Mouse (Mus musculus) embryonic facial prominence, embryonic 11.5 days (tissue): ENCODE measurements around the gene Arhgef38. TPM values are rescaled to one million over a fixed set of nuclear protein-coding genes. Genes with fewer than 3 reads are reported as not detected.

Source experiments
- ATAC-seq: fragments of 200-750 bp; cut with Nextera tagmentation; replicated peaks from 2 replicates; pipeline ENCODE4 v1.8.0; 2017; ENCODE audit warnings: low read depth; ENCODE audit not compliant: insufficient number of reproducible peaks, low FRiP score, low TSS enrichment
- DNase-seq: peaks from one replicate; pipeline ENCODE4 v3.0.0-alpha.2; 2015; ENCODE audit warnings: low spot score
- H3K27ac ChIP-seq: fragments of 300-500 bp; sonication (generic); replicated peaks from 2 replicates; pipeline ENCODE4 v1.5.1; 2014; ENCODE audit warnings: mild to moderate bottlenecking, low read depth, low read length, control low read depth
- H3K27me3 ChIP-seq: fragments of 300-500 bp; sonication (generic); 2 replicates; pipeline ENCODE4 v1.6.1; 2014; ENCODE audit warnings: mild to moderate bottlenecking, low read length, moderate library complexity, mixed read lengths; ENCODE audit not compliant: control insufficient read depth, insufficient read depth
- H3K36me3 ChIP-seq: fragments of 300-500 bp; sonication (generic); replicated peaks from 2 replicates; pipeline ENCODE4 v1.6.1; 2014; ENCODE audit warnings: low read depth, mild to moderate bottlenecking, low read length, moderate library complexity, mixed read lengths; ENCODE audit not compliant: control insufficient read depth, insufficient read depth
- H3K4me1 ChIP-seq: fragments of 300-500 bp; sonication (generic); 2 replicates; pipeline ENCODE4 v1.6.1; 2014; ENCODE audit warnings: low read length, mixed read lengths; ENCODE audit not compliant: control insufficient read depth, insufficient read depth
- H3K4me2 ChIP-seq: fragments of 300-500 bp; sonication (generic); 2 replicates; pipeline ENCODE4 v1.6.1; 2014; ENCODE audit warnings: low read depth, mild to moderate bottlenecking, control low read depth, low read length, moderate library complexity
- H3K4me3 ChIP-seq: fragments of 300-500 bp; sonication (generic); 2 replicates; pipeline ENCODE4 v1.5.1; 2014; ENCODE audit warnings: low read depth, low read length, control low read depth
- H3K9ac ChIP-seq: fragments of 300-500 bp; sonication (generic); replicated peaks from 2 replicates; pipeline ENCODE4 v1.6.1; 2014; ENCODE audit warnings: mild to moderate bottlenecking, control low read depth, low read length
- H3K9me3 ChIP-seq: fragments of 300-500 bp; sonication (generic); replicated peaks from 2 replicates; pipeline ENCODE4 v1.6.1; 2016; ENCODE audit warnings: mild to moderate bottlenecking, low read length, inconsistent platforms, mixed read lengths; ENCODE audit not compliant: control insufficient read depth
- WGBS: fragments of 180-500 bp; shearing (Covaris S2); extraction: QIAGEN DNeasy Blood & Tissue Kit; methylation state at CpG from one replicate; pipeline ENCODE4 v1.1.7; 2014; 5-methylcytosine and 5-hydroxymethylcytosine counted together
- polyA plus RNA-seq: library from polyadenylated mRNA; unstranded; fragments of >200 nt; fragmentation: Nextera tagmentation; extraction: Ambion mirVana; gene quantifications from 2 replicates; pipeline ENCODE4 v1.2.1, GENCODE M21; 2014

The Arhgef38 gene
- polyA plus RNA-seq, 1 experiment from 2014 or later = 0.17 TPM

GRCm38 (mm10) chr3:133163174-133163573 is 71.6 kb downstream of the Arhgef38 start:
- Histone ChIP-seq H3K9me3 (no peaks in the 10 kb centered on the region), H3K4me3 (no peak overlapping the region), H3K4me1 (no peaks in the 10 kb centered on the region), H3K27ac (no peak overlapping the region), H3K27me3 (no peaks in the 10 kb centered on the region), H3K36me3 (no peaks in the 10 kb centered on the region), H3K4me2 (no peak overlapping the region), H3K9ac (no peak overlapping the region)
- no peak for ATAC-seq
- DNase-seq = no peak
- 75% methylated on average over 7 of the region's 7 CpGs for WGBS

DNA sequence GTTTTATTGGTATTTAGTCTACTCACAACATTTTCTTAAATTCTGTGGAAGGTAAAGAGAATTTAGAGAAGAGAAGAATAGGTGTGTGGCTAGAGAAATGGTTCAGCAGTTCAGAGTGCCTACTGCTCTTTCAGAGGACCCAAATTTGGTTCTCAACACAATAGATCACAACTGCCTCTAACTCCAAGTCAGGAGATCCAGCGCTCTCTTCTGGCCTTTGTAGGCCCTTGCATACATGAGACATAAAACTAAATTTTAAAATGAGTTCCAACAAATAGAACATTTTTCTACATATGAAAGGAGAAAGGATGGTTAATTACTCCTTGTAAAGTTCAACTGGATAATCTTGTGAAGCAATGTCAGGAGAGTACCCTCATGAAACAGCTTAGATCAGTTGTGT is 73.3 kb downstream of the Arhgef38 start:
- Histone ChIP-seq H3K4me2 (no peak overlapping the region), H3K4me1 (no peaks in the 10 kb centered on the region), H3K9ac (no peak overlapping the region), H3K4me3 (no peak overlapping the region), H3K27me3 (no peaks in the 10 kb centered on the region), H3K9me3 (no peaks in the 10 kb centered on the region), H3K27ac (no peak overlapping the region), H3K36me3 (no peaks in the 10 kb centered on the region)
- ATAC-seq (no peak), DNase-seq (no peak)
- 89% methylated on average over 1 of the region's 1 CpGs for WGBS

DNA sequence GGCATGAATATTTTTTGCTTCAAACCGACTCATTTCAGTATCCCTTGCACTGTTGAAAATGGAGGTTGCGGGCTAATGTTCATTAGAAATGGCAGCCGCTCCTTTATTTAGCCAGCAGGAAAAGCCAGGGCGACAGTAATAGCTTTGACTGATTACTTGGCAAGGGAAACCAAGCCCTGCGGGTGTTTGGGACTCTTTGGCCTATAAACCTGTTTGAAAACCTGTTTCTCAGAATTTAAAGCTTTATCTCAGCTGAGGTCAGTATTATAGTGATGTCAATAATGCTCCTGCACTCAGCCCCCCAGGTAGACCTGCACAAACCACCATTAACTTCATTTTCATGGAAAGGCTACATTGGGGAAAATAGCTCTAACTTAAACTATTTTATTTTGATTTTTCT is 76.5 kb downstream of the Arhgef38 start:
- no peak overlapping the region for H3K27ac ChIP-seq
- no peaks in the 10 kb centered on the region for H3K36me3 ChIP-seq
- H3K4me2 ChIP-seq = no peak overlapping the region
- no peaks in the 10 kb centered on the region for H3K9me3 ChIP-seq
- WGBS = 69% methylated on average over 5 of the region's 5 CpGs
- H3K9ac ChIP-seq = no peak overlapping the region
- DNase-seq (peak; percentile 11), ATAC-seq (no peak)
- no peaks in the 10 kb centered on the region for H3K4me1 ChIP-seq
- no peaks in the 10 kb centered on the region for H3K27me3 ChIP-seq
- H3K4me3 ChIP-seq = no peak overlapping the region

DNA sequence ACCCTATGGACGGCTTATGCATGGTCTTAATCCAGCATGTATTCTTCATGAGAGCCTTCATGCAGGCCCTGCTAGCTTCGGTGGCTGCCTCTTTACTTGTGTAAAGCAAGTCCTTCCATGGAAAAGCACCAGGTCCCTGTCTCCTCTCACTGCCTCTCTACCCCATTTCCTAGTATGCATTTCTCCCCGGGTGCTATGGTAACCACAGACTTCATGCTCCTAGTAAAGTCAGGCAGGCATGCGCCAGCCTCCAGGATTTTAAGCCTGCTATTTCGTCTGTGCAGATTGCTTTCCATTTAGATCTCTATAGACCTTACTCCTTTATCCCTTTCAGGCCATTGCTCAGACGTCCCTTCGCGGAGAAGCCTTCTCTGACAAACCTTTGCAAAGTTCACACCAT is 80.1 kb downstream of the Arhgef38 start:
- no peak overlapping the region for H3K4me3 ChIP-seq
- ATAC-seq = no peak
- WGBS = 75% methylated on average over 8 of the region's 8 CpGs

DNA sequence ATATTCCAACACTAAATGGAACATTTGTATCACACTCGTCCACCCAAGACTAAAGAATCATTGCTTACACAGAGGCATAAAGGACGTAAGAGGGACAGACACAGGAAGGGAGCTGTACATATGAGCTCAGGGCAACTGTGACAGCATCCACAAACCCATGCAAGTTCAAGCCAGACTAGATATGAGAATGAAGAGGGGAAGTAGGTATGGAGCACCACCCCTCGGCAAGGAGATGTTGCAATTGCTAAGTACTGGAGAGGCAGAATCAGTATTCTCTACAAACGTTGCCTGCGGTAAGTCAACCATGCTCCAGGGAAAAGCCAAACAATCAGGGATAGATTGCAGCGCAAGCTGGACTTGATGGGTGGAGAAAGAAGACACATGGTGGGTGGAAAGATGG is 81.1 kb downstream of the Arhgef38 start:
- Histone ChIP-seq H3K4me2 (no peak overlapping the region), H3K27ac (no peak overlapping the region), H3K9me3 (no peaks in the 10 kb centered on the region), H3K27me3 (no peaks in the 10 kb centered on the region), H3K4me3 (no peak overlapping the region), H3K4me1 (no peaks in the 10 kb centered on the region), H3K9ac (no peak overlapping the region), H3K36me3 (no peaks in the 10 kb centered on the region)
- no peak for DNase-seq
- ATAC-seq = no peak
- 79% methylated on average over 6 of the region's 6 CpGs for WGBS

More for the DNA sequence above, 80.1 kb downstream of the Arhgef38 start:
- Histone ChIP-seq H3K4me2 (no peak overlapping the region), H3K36me3 (no peaks in the 10 kb centered on the region), H3K9me3 (no peaks in the 10 kb centered on the region), H3K27ac (no peak overlapping the region), H3K9ac (no peak overlapping the region), H3K4me1 (no peaks in the 10 kb centered on the region), H3K27me3 (no peaks in the 10 kb centered on the region)
- DNase-seq = no peak

DNA sequence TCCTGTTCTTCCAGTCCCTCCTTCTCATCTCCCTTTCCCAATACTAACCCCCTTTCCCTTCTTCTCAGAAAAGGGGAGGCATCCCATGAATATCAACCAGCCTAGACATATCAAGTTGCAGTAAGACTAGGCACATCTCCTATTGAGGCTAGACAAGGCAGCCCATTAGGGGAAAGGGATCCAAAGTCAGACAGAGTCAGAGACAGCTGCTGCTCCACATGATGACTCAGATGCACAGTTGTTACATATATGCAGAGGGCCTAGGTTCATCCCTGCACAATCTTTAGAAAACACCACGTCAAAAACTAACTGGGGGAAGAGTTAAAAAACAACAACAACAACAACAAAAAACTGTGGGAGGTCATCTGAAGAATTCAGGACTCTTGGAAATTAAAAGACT is 81.9 kb downstream of the Arhgef38 start:
- Histone ChIP-seq H3K4me2 (no peak overlapping the region), H3K4me3 (no peak overlapping the region), H3K9ac (no peak overlapping the region), H3K27ac (no peak overlapping the region), H3K4me1 (no peaks in the 10 kb centered on the region), H3K9me3 (no peaks in the 10 kb centered on the region), H3K27me3 (no peaks in the 10 kb centered on the region), H3K36me3 (no peaks in the 10 kb centered on the region)
- 64% methylated on average over 1 of the region's 1 CpGs for WGBS
- ATAC-seq = no peak
- no peak for DNase-seq

GRCm38 (mm10) chr3:133151629-133152028 is 83.1 kb downstream of the Arhgef38 start:
- no peaks in the 10 kb centered on the region for H3K9me3 ChIP-seq

GRCm38 (mm10) chr3:133144511-133145147 is 90.1 kb downstream of the Arhgef38 start:
- ATAC-seq = no peak
- Histone ChIP-seq H3K4me2 (no peak overlapping the region), H3K4me1 (no peaks in the 10 kb centered on the region), H3K36me3 (no peaks in the 10 kb centered on the region), H3K27ac (no peak overlapping the region), H3K4me3 (no peak overlapping the region), H3K27me3 (no peaks in the 10 kb centered on the region), H3K9me3 (no peaks in the 10 kb centered on the region), H3K9ac (no peak overlapping the region)
- no peak for DNase-seq
- WGBS = 87% methylated on average over 6 of the region's 6 CpGs

More at GRCm38 (mm10) chr3:133151629-133152028, 83.1 kb downstream of the Arhgef38 start:
- DNase-seq (no peak), ATAC-seq (no peak)
- WGBS = 91% methylated on average over 6 of the region's 6 CpGs
- no peak overlapping the region for H3K4me2 ChIP-seq
- no peaks in the 10 kb centered on the region for H3K4me1 ChIP-seq
- H3K27ac ChIP-seq = no peak overlapping the region
- no peak overlapping the region for H3K9ac ChIP-seq
- H3K36me3 ChIP-seq = no peaks in the 10 kb centered on the region
- H3K4me3 ChIP-seq = no peak overlapping the region
- no peaks in the 10 kb centered on the region for H3K27me3 ChIP-seq
